Mouse (Mus musculus) monocyte, adult 2 months (primary cell): Measurements from ENCODE around the gene Cdk18.

Source experiments
- DNase-seq, 2 experiments: peaks; one replicate each; pipeline ENCODE4 v3.0.0; 2022; ENCODE audit warnings: low spot score in 2 of 2, low read depth in 1 of 2

The Cdk18 gene

DNA sequence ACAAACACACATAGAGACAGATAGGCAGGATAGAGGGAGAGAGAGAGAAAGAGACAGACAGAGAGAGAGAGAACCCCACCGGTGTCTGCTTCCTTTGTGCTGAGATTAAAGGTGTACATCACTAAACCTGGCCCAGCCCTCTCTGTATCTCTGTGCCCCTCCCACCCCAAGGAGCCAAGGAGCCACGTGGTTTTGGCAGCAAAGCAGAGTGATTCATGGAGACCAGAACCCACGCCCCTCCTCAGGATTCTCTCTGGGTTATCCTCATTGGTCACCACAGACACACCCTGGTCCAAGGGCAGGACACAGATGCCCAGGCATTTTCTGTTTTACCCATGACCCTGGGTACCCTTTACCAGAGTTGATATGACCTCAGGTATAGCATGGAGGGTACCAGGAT lies 26.4 kb downstream of the Cdk18 start:
- DNase-seq, result no peak

GRCm38 (mm10) chr1:132112426-132112825 lies 27.1 kb downstream of the Cdk18 start:
- no peak for DNase-seq

DNA sequence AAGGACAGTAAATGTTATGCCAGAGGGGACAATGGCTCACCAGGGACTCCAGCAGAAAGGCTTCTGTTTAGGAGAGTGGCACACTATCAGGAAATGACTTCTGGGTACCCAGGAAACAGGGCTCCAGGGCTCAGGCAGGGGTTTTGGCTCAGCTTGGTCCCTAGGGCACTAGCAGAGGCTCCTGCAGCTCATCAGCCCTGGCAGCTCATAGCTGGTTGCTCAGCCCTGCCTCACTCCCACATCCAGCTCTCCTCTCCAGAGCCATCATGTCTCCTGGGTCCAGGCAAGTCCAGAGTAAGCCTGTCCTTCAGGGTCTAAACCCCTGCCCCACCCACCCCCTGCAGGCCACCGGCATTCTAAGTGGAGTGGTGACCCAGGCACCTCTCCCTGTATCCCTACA lies 28.1 kb downstream of the Cdk18 start:
- no peak for DNase-seq

- DNase-seq, result no peak
Measured at GRCm38 (mm10) chr1:132109368-132109767, 30.1 kb downstream of the Cdk18 start.

- no peak for DNase-seq
Measured at GRCm38 (mm10) chr1:132104353-132104752, 35.1 kb downstream of the Cdk18 start.

- no peak for DNase-seq
Measured at GRCm38 (mm10) chr1:132101953-132102697, 37.4 kb downstream of the Cdk18 start.

DNA sequence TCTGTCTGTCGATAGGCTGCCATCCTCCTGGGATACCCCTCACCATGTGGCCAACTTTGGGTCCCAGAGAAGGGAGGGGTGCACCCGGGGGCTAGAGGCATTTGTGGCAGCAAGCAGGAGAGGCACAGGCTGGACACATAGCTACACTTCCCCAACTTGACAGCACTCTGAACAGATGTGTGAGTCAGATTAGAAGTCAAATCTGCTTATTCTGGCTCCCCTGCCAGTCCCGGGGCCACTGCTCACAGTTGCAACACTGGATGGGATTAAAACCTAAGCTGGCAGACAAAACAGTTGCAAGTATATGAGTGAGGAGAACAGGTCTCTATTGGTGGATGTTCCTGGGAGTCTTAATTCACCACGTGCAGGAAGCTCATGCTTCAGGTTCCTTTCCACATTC lies 39.7 kb downstream of the Cdk18 start:
- DNase-seq, result no peak

- DNase-seq, result no peak
Measured at GRCm38 (mm10) chr1:132099016-132099415, 40.5 kb downstream of the Cdk18 start.

- no peak for DNase-seq
Measured at GRCm38 (mm10) chr1:132098076-132098475, 41.4 kb downstream of the Cdk18 start.

DNA sequence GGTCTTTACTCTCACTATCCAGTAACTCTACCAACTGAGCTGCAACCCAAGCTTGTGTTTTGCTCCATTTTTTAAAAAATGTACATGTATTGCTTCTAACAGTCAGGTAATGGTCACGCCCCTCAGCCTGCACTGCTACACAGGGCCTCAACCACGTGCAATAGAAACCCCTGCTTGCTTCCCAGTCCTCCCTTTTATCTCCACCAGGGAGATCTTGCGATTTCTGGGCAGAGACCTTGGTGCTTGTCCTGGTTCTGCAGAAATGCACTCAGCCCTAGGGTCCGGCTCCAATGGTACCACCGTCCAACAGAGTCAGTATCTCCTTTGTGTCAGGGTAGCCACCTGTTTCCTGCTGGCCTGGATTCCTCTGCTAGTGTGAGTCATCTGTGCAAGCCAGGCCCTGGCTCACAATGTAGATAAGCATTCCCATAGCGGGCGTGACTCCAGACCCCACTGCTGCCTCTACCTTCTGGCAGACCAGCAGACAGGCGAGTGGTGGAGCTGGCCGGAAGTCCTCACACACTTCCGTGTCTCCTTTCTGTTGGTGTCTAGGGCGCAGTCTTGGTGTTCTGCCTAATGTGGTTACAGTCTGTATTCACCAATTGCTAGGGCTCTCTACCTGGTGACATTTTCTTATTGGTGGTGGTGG lies 44.0 kb downstream of the Cdk18 start:
- DNase-seq, result no peak

DNA sequence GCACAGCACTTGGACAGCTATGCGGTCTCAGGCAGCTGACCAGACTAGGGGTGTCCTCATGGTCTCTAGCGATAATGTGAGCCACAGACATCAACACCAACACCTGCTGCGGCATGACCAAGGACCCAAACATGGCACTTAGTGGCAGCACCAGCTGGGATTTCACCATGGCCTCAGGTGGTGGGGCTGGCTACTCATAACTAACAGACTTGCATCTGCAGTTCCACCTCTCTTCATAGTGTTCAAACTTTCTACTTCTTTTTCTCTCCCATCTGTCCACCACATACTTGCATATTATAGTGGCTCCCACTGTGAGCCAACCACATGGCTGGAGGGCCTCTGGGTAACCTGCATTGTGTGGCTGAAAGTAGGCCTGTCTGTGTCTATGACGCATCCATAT lies 46.2 kb downstream of the Cdk18 start:
- no peak for DNase-seq

DNA sequence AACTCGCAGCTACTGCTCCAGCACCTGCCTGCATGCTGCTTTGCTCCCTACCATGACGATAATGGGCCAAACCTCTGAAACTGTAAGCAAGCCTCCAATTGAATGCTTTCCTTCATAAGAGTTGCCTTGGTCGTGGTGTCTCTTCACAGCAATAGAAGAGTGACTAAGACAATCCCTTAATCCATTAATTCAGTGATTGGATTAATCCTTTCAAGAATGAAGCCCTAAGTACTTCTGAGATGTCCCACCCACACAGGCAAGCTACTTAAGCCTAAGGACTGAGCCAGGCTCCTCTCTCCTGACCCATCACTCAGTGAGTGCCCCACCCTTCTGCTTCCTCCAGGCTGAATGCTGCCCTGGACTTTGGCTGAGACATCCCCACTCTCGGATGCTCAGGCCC lies 49.2 kb downstream of the Cdk18 start:
- DNase-seq, result no peak

- no peak for DNase-seq
Measured at GRCm38 (mm10) chr1:132089767-132090166, 49.7 kb downstream of the Cdk18 start.

DNA sequence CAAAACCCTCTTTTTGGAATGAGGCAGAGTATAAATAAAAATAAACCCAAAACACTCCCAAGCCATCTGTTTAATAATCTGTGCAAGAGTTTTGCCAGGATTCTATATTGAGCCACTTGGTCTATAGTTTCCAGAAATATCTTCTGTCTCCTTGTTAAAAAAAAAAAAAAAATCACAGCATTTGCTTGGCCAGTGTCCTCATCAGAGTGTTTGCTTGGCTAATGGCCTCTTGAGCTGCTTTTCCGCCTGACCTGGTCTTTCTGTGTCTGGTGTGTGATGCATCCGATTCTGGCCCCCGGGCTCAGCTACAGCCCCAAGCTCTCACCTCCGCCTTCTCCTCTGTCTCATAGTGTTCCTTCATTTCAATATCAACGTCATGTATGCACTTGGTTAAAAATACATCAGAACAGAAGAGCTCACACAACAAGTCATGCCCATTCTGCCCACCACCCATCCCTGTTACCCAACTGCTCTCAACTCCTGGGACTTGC lies 51.3 kb downstream of the Cdk18 start:
- no peak for DNase-seq

GRCm38 (mm10) chr1:132085181-132086049 lies 54.1 kb downstream of the Cdk18 start:
- no peak for DNase-seq

DNA sequence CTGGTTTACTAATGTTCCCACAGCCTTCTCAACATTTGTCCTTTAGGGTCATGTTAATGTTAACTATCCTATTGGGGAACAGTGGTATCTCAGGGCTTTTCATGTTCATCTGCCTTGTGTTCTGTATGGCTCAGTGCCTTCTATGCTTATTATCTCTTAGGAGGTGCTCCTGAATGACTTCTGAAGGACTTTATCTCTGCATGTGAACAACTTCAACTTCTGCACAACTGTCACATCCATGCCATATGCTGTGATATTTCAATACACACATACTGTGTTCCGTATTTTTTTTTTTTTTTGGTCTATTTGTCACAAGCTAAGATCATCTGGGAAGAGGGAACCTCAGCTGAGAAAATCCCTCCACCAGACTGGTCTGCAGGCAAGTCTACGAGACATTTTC lies 61.1 kb downstream of the Cdk18 start:
- no peak for DNase-seq

DNA sequence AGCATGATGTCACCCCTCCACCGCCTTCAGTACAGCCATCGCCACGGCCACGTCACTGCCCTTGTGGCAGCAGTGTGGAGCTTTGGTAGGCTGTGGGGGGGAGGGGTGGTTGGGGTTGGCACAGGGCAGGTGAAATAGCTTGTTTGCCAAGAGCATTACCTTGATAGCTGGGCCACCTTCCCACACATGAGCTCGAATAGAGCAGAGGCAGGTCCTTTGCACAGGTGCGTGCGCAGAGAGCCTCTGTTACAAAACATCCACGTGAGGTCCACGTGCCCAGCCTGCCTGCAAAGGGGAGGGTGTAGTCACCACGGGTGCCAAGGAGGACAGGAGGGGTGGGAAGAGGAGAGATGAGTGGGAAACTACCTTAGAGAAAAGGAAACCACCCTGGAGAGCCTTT lies 63.9 kb downstream of the Cdk18 start:
- no peak for DNase-seq

DNA sequence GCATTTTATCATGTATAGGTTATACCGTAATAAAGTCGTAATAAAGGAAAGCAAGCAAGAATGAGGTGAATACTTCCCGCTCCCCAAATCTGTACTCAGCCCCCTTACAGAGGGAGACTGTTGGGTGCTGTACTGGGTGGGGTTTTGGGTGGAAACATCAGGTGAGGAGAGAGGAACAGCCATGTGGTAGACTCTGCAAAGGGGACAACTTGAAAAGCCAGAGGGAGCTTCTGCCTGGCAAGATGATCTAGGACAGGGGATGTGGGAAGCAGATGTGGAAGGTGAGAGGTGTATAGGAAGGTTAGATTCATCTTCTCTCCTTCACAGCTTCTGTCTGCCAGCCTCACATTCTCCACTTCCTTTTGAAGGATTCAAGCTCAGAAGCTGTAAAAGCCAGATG lies 68.8 kb downstream of the Cdk18 start:
- no peak for DNase-seq

DNA sequence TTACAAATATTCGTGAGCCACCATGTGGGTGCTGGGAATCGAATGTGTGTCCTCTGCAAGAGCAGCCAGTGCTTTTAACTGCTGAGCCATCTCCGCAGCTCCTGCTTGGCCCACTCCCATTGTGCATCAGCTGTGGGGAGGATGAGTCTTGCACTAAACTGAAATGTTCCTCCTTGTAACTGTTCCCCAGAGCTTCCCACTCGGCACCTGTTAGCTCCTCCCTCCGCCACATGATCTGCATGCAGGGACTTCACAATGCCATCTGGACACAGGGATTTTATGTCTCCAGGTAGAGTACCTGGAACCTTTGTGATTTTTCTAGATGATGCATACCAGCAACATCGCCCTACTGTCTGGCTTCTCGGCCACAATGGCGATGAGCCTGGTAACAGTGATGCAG lies 70.0 kb downstream of the Cdk18 start:
- no peak for DNase-seq

DNA sequence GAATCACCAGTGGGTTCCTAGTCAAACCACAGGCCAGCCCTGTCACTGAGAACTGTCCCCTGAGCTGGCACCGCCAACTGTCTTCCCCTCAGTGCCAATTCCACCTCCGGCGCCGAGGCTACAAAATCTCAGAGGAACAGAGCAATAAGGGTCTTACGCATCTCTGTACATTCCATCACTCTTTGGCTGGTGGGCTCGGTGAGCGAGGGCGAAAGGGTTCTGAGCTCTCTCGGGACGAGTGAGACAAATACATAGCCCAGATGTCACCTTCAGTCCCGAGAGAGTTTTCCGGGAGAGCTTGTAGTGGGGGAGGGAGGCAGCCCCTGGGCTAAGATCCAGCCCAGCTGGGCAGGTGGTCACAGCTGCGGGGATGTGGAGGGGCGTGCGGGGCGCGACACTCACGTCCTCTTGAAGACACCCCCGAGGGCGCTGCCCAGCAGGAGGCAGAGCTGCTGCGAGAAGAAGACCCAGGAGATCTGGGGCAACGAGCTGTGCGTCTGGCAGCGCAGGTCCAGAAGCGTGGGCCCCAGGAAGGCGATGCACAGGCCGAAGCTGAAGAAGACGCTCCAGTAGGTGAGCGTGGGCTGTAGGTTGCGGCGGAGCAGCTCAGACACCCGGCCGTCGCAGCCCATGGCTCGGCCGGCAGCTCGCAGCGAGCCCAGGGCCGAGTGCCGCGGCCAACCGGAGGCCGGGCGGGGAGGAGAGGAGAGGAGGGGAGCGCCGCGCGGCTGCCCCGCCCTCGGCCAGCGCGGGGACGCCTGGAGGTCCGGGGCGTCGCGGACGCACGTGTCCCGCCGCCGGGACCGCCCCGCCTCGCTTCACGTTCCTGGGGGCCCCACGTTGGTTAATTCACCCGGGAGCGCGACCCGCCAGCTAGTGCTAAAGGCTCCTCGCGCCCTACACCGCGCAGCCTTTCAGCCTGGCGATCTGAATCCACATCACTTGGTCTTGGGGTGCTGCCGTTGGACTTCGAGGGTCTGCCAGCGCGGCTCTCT lies 71.9 kb downstream of the Cdk18 start, which contains the start of gene Mfsd4a:
Mfsd4a (minus strand) TSS at position 802 of the 995 bp plus-strand sequence.
- DNase-seq, result no peak
